Mouse (Mus musculus): ENCODE results near the gene B3gat3. TPM values are rescaled to one million over a fixed set of nuclear protein-coding genes. Genes with fewer than 3 reads are reported as not detected.
"Not testable (repeated sequence)": the region's sequence is repeated elsewhere in the genome, so short reads cannot be mapped to it uniquely, and the experiment has no call there.

Gene B3gat3
- polyA plus RNA-seq, 1 experiment from 2014 or later, result 44.0 TPM

DNA sequence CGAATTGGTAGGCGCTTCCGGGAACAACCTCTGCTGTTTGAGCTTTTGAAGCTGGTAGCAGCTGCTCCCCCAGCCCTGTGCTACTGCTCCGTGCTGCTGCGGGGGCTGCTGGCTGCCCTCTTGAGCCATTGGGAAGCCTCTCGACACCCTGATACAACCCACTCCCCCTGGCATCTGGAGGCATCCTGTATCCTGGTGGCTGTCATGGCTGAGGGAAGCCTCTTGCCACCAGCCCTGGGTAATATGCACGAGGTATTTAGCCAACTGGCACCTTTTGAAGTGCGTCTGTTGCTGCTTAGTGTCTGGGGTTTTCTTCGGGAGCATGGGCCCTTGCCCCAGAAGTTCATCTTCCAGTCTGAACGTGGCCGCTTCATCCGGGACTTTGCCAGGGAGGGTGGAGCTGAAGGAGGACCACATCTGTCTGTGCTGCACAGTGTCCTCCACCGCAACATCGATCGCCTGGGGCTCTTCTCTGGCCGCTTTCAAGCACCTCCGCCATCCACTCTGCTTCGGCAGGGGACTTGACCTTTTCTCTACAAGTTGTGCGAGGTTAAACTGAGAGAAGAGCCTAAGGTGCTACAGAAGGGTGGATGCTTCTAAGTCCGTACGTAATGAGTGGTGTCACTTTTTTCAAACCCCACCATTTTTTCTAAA lies 22.8 kb upstream of the B3gat3 start:
- peak overlapping the region; percentile 88 for H3K27ac ChIP-seq (ENCODE audit: low read length)
- not testable (repeated sequence) for H3K36me3 ChIP-seq (ENCODE audit: control insufficient read depth, insufficient read depth, low read length); H3K9me3 ChIP-seq (ENCODE audit: control insufficient read depth, low read length); H3K27me3 ChIP-seq (replicated peaks; ENCODE audit: control insufficient read depth, insufficient read depth, low read length)
- H3K4me3 ChIP-seq (ENCODE audit: low read length), result peak overlapping the region; percentile 78
- 20% methylated on average over 21 of the region's 21 CpGs for WGBS
- H3K4me1 ChIP-seq (ENCODE audit: control insufficient read depth, insufficient read depth, low read length), result peaks cover 24% of the 10 kb centered on the region
- H3K4me2 ChIP-seq (ENCODE audit: low read depth, low read length), result peak overlapping the region; percentile 57
- peak overlapping the region; percentile 58 for H3K9ac ChIP-seq (ENCODE audit: low read depth, low read length)
- peak; percentile 58 for ATAC-seq

DNA sequence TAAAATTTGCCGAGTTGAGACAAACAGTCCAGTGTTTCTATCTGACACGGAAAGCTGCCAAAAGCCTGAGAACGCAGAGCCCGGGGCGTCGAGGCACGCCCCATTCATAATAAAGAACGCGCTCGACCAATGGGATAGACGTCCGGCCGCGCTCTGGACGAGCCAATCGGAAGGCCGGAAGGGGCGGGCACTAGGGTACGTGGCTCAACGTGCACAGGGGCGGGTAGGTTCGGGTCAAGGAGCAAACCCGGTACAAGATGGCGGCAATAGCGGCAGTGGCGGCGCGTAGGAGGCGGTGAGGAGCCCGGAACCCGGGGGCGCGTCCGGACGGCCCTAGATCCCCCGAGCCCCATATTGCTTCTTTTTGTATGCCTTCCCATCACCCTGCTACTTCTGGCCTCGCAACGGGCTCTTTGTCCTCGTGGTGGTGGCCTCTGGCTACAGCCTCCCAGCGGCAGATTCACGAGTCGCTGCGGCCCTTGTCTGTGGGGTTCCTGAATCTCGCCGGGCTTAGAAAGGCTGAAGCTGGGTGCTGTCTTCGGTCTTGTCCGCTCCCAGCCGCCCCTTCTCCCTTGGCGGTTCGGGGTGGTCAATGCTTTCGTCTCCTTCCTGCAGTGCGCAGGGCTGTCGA lies 22.2 kb upstream of the B3gat3 start, which contains the start of gene Ganab:
TSS of gene Ganab (plus strand) at position 207 of the 631 bp plus-strand sequence.
- peak within 1 kb of the TSS; percentile 89 for H3K9ac ChIP-seq (ENCODE audit: low read depth, low read length)
- H3K27me3 ChIP-seq (replicated peaks; ENCODE audit: control insufficient read depth, insufficient read depth, low read length), result no peaks in the 10 kb centered on the region
- H3K4me2 ChIP-seq (ENCODE audit: low read depth, low read length), result peak within 1 kb of the TSS; percentile 77
- H3K36me3 ChIP-seq (ENCODE audit: control insufficient read depth, insufficient read depth, low read length), result peaks cover 7% of the 10 kb centered on the region; the same call in 1 of the 2 replicates
- H3K4me1 ChIP-seq (ENCODE audit: control insufficient read depth, insufficient read depth, low read length), result peaks cover 21% of the 10 kb centered on the region
- peak; percentile 99 for ATAC-seq
- WGBS, result under 1% methylated on average over 53 of the region's 53 CpGs
- H3K27ac ChIP-seq (ENCODE audit: low read length), result peak within 1 kb of the TSS; percentile 88
- peak within 1 kb of the TSS; percentile 78 for H3K4me3 ChIP-seq (ENCODE audit: low read length)
- H3K9me3 ChIP-seq (ENCODE audit: control insufficient read depth, low read length), result no peaks in the 10 kb centered on the region

- Histone ChIP-seq H3K9me3 (ENCODE audit: control insufficient read depth, low read length) (no peaks in the 10 kb centered on the region), H3K4me3 (ENCODE audit: low read length) (peak overlapping the region; percentile 78), H3K4me2 (ENCODE audit: low read depth, low read length) (peak overlapping the region; percentile 77), H3K27me3 (replicated peaks; ENCODE audit: control insufficient read depth, insufficient read depth, low read length) (no peaks in the 10 kb centered on the region), H3K27ac (ENCODE audit: low read length) (peak overlapping the region; percentile 71), H3K4me1 (ENCODE audit: control insufficient read depth, insufficient read depth, low read length) (peaks cover 21% of the 10 kb centered on the region), H3K9ac (ENCODE audit: low read depth, low read length) (peak overlapping the region; percentile 89), H3K36me3 (ENCODE audit: control insufficient read depth, insufficient read depth, low read length) (peaks cover 11% of the 10 kb centered on the region; the same call in 1 of the 2 replicates)
- 4% methylated on average over 13 of the region's 13 CpGs for WGBS
- no peak for ATAC-seq
These were observed 21.6 kb upstream of the B3gat3 start for GRCm38 (mm10) chr19:8898576-8898975.

- Histone ChIP-seq H3K9ac (ENCODE audit: low read depth, low read length) (peak overlapping the region; percentile 89), H3K36me3 (ENCODE audit: control insufficient read depth, insufficient read depth, low read length) (peaks cover 11% of the 10 kb centered on the region; the same call in 1 of the 2 replicates), H3K4me1 (ENCODE audit: control insufficient read depth, insufficient read depth, low read length) (peaks cover 21% of the 10 kb centered on the region), H3K27ac (ENCODE audit: low read length) (no peak overlapping the region), H3K27me3 (replicated peaks; ENCODE audit: control insufficient read depth, insufficient read depth, low read length) (no peaks in the 10 kb centered on the region), H3K9me3 (ENCODE audit: control insufficient read depth, low read length) (no peaks in the 10 kb centered on the region), H3K4me3 (ENCODE audit: low read length) (peak overlapping the region; percentile 78), H3K4me2 (ENCODE audit: low read depth, low read length) (peak overlapping the region; percentile 77)
- ATAC-seq, result no peak
- 36% methylated on average over 3 of the region's 3 CpGs for WGBS
These were observed 21.1 kb upstream of the B3gat3 start for GRCm38 (mm10) chr19:8899079-8899478.

- H3K27ac ChIP-seq (ENCODE audit: low read length), result no peak overlapping the region
- H3K36me3 ChIP-seq (ENCODE audit: control insufficient read depth, insufficient read depth, low read length), result peaks cover 19% of the 10 kb centered on the region
- peaks cover 7% of the 10 kb centered on the region for H3K4me1 ChIP-seq (ENCODE audit: control insufficient read depth, insufficient read depth, low read length)
- no peaks in the 10 kb centered on the region for H3K9me3 ChIP-seq (ENCODE audit: control insufficient read depth, low read length)
- WGBS, result 90% methylated on average over 5 of the region's 5 CpGs
- no peak overlapping the region for H3K9ac ChIP-seq (ENCODE audit: low read depth, low read length)
- H3K4me2 ChIP-seq (ENCODE audit: low read depth, low read length), result no peak overlapping the region
- H3K27me3 ChIP-seq (replicated peaks; ENCODE audit: control insufficient read depth, insufficient read depth, low read length), result no peaks in the 10 kb centered on the region
- H3K4me3 ChIP-seq (ENCODE audit: low read length), result no peak overlapping the region
- no peak for ATAC-seq
These were observed 16.8 kb upstream of the B3gat3 start for GRCm38 (mm10) chr19:8903412-8903811.

DNA sequence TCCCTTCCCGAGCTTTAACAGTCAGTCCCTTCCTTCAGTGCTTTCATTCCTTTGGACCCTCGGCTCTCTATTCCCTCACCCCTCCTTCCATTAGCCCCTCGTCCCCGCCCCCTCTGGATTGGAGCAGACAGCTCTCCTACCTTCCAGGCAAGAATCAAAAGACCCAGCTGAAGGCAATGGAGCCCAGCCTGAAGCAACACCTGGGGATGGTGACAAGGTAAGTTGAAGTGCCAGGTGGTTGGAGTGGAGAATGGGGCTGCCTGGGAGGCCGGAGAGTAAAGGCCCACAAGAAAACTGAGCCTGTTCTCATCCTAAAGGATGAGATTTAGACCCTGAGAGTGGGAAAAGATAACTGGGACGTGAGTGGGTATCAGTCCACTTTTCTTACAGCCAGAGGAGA lies 11.6 kb upstream of the B3gat3 start:
- H3K36me3 ChIP-seq (ENCODE audit: control insufficient read depth, insufficient read depth, low read length), result peaks cover 34% of the 10 kb centered on the region
- H3K9me3 ChIP-seq (ENCODE audit: control insufficient read depth, low read length), result no peaks in the 10 kb centered on the region
- H3K9ac ChIP-seq (ENCODE audit: low read depth, low read length), result no peak overlapping the region
- H3K4me3 ChIP-seq (ENCODE audit: low read length), result no peak overlapping the region
- no peaks in the 10 kb centered on the region for H3K27me3 ChIP-seq (replicated peaks; ENCODE audit: control insufficient read depth, insufficient read depth, low read length)
- H3K4me2 ChIP-seq (ENCODE audit: low read depth, low read length), result no peak overlapping the region
- H3K27ac ChIP-seq (ENCODE audit: low read length), result no peak overlapping the region
- 93% methylated on average over 6 of the region's 6 CpGs for WGBS
- H3K4me1 ChIP-seq (ENCODE audit: control insufficient read depth, insufficient read depth, low read length), result no peaks in the 10 kb centered on the region
- no peak for ATAC-seq

DNA sequence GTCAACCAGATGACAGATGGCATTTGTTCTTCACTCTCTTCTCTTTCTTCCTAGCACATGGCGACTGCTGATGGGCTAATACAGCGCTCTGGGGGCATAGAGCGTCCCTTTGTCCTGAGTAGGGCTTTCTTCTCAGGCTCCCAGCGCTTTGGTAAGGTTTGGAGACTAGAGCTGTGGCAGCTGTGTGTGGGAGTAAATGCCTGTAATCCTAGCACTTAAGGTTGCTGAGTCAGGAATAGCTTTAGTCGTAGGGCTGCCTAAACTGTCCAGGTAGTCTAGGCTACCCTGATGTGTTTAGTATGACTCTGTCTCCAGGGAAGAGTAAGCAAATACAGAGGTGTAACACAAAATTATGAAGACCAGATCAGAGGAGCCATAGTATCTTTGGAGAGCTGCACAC lies 8.4 kb upstream of the B3gat3 start:
- no peaks in the 10 kb centered on the region for H3K9me3 ChIP-seq (ENCODE audit: control insufficient read depth, low read length)
- no peak overlapping the region for H3K9ac ChIP-seq (ENCODE audit: low read depth, low read length)
- whole genome bisulfite sequencing, result 91% methylated on average over 5 of the region's 5 CpGs
- no peaks in the 10 kb centered on the region for H3K4me1 ChIP-seq (ENCODE audit: control insufficient read depth, insufficient read depth, low read length)
- H3K27ac ChIP-seq (ENCODE audit: low read length), result no peak overlapping the region
- no peak overlapping the region for H3K4me2 ChIP-seq (ENCODE audit: low read depth, low read length)
- no peak overlapping the region for H3K4me3 ChIP-seq (ENCODE audit: low read length)
- H3K36me3 ChIP-seq (ENCODE audit: control insufficient read depth, insufficient read depth, low read length), result peaks cover 40% of the 10 kb centered on the region
- no peaks in the 10 kb centered on the region for H3K27me3 ChIP-seq (replicated peaks; ENCODE audit: control insufficient read depth, insufficient read depth, low read length)
- no peak for ATAC-seq

DNA sequence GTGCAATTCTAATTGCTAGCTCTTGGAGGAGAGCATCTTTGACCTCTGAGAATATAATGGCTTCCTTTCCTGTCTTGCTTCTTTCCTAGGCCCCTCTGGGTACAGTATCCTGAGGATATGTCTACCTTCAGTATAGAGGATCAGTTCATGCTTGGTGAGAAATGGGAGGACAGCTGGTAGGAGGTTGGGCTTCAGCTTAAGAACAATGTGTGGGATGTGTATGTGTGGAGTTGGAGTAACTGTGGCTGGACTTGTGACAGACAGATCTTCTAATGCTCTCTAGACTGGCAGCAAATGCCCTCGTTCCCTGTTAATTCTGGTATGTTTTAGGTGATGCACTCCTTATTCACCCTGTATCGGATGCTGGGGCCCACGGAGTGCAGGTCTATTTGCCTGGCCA lies 6.0 kb upstream of the B3gat3 start:
- H3K4me3 ChIP-seq (ENCODE audit: low read length), result no peak overlapping the region
- H3K4me1 ChIP-seq (ENCODE audit: control insufficient read depth, insufficient read depth, low read length), result no peaks in the 10 kb centered on the region
- peaks cover 33% of the 10 kb centered on the region for H3K36me3 ChIP-seq (ENCODE audit: control insufficient read depth, insufficient read depth, low read length)
- no peak for ATAC-seq
- no peak overlapping the region for H3K27ac ChIP-seq (ENCODE audit: low read length)
- H3K9ac ChIP-seq (ENCODE audit: low read depth, low read length), result no peak overlapping the region
- no peaks in the 10 kb centered on the region for H3K27me3 ChIP-seq (replicated peaks; ENCODE audit: control insufficient read depth, insufficient read depth, low read length)
- no peaks in the 10 kb centered on the region for H3K9me3 ChIP-seq (ENCODE audit: control insufficient read depth, low read length)
- H3K4me2 ChIP-seq (ENCODE audit: low read depth, low read length), result no peak overlapping the region
- WGBS, result 95% methylated on average over 3 of the region's 3 CpGs

- Histone ChIP-seq H3K27ac (ENCODE audit: low read length) (no peak overlapping the region), H3K4me1 (ENCODE audit: control insufficient read depth, insufficient read depth, low read length) (peaks cover 10% of the 10 kb centered on the region; the same call in 1 of the 2 replicates), H3K36me3 (ENCODE audit: control insufficient read depth, insufficient read depth, low read length) (peaks cover 9% of the 10 kb centered on the region), H3K4me3 (ENCODE audit: low read length) (no peak overlapping the region), H3K9ac (ENCODE audit: low read depth, low read length) (no peak overlapping the region), H3K4me2 (ENCODE audit: low read depth, low read length) (no peak overlapping the region), H3K27me3 (replicated peaks; ENCODE audit: control insufficient read depth, insufficient read depth, low read length) (no peaks in the 10 kb centered on the region), H3K9me3 (ENCODE audit: control insufficient read depth, low read length) (no peaks in the 10 kb centered on the region)
- ATAC-seq, result no peak
- WGBS, result 91% methylated on average over 3 of the region's 3 CpGs
These were observed 1.2 kb upstream of the B3gat3 start for GRCm38 (mm10) chr19:8919000-8919399.

Measured in intestine, embryonic 16.5 days (tissue).